Mouse (Mus musculus) R1 (cell line): Measurements from ENCODE around the gene Etv5.
A peak's percentile ranks its signal among the peaks of the same experiment; 100 is the strongest.
"Not testable (repeated sequence)": the region's sequence is repeated elsewhere in the genome, so short reads cannot be mapped to it uniquely, and the experiment has no call there.

ENCODE experiments used
- DNase-seq: peaks from one replicate; pipeline ENCODE4 v3.0.0-alpha.2; 2018; ENCODE audit warnings: low read depth, low spot score

Etv5 gene

GRCm38 (mm10) chr16:22395093-22395844 is 44.2 kb downstream of the Etv5 start:
- DNase-seq: peak; percentile 89

DNA sequence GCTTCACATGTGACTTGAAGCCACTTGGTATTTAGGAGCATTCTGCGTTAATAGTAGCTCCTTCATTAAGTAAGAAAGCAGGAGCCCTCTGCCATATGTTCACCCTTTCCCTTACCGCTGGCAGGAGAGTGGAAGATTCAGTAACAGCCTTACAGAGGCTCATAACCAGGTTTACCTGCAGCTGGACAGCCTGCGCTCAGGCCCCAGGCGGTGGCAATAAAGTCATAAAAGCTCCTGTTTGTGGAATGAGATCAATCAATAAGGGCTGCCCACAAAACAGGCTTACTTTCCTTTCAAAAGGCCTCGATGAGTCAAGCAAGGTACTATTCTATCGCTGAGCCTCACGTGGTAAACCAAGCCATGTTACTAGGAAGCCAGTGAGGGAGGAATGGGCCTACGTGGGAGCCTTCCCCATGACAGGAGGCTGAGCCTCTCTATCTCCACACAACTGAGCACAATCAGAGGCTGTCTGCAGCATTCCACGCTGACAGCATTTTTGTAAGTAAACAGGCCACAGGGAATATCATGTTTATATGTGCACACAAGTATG is 49.1 kb downstream of the Etv5 start:
- no peak for DNase-seq

GRCm38 (mm10) chr16:22389146-22389911 is 50.2 kb downstream of the Etv5 start:
- DNase-seq: peak; percentile 71

DNA sequence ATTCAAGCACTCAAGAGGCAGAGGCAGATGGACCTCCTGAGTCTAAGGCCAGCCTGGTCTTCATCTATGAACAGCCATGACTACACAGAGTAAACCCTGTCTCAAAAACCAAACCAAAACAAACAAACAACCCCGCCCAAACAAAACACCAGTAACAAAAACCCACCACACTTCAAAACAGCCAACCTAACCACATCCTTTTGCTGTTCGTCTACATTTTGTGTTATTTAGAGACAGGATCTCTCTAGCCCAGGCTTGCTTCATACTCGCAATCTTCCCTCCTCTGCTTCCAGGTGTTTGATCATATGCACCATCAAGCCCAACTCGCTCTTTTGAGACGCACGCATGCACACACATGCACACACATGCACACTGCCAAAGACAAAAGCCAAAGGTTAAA is 51.8 kb downstream of the Etv5 start:
- DNase-seq: no peak

- DNase-seq: not testable (repeated sequence)
These were observed 57.5 kb downstream of the Etv5 start for GRCm38 (mm10) chr16:22382018-22382417.

DNA sequence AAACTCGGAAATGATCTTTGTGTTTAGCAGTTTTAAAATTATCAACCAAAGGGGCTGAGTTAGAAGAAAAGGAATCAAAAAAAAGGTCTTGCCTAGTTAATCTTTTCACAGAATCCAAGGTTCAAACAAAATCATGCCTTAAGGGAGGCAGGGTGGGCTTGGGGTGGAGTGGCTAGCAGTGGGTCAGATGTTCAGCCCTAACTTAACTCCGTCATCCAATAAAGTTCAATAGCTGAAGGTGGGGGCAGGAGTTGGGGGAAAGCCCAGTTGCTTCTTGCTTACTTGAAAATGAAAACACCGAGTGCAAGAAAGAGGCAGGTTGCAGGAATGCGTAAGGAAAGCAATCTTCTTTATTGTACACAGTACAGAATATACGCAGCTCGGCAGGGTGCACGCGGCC is 58.5 kb downstream of the Etv5 start:
- DNase-seq: no peak

DNA sequence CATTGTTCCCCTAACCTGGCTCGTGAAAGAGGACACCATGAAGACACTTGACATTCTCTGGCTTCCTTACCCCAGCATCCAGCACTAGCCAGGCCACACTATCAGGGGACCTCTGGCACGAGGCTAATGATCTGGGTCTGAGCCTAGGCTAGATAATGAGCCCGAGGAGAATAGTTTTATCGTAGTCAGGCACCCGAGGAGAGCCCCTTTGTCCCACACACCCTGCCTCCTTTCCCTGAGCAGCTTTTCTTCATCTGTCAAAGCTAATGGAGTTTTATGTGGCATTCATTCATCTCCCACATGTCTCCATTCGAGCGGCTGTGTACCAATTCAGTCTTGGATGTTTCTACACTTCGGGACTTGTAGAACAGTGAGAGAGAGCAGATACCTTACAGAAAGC is 59.5 kb downstream of the Etv5 start:
- DNase-seq: no peak

DNA sequence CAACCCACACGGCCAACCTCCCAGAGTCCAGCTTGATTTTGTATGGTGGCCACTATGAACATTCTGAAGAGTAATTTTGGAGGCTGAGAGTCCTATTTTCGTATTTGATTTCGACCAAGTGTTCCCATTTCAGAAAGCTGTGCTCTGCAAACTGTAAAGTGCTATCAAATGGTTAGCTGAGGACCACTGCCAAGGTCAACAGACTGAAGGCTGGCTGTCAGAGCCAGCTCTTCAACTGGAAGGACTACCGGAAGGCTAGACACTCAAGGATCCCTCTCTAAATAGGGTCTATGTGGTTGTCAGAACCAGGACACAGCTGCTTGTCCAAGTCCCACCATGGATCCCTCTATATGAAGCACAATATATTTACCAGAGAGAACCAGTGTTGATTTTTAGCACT is 60.2 kb downstream of the Etv5 start:
- no peak for DNase-seq

GRCm38 (mm10) chr16:22377714-22378113 is 61.8 kb downstream of the Etv5 start:
- no peak for DNase-seq

- DNase-seq: peak; percentile 49
These were observed 64.6 kb downstream of the Etv5 start for GRCm38 (mm10) chr16:22374898-22375297.

GRCm38 (mm10) chr16:22372701-22373124 is 66.8 kb downstream of the Etv5 start:
- DNase-seq: peak; percentile 52

- DNase-seq: no peak
These were observed 67.3 kb downstream of the Etv5 start for GRCm38 (mm10) chr16:22372225-22372624.

DNA sequence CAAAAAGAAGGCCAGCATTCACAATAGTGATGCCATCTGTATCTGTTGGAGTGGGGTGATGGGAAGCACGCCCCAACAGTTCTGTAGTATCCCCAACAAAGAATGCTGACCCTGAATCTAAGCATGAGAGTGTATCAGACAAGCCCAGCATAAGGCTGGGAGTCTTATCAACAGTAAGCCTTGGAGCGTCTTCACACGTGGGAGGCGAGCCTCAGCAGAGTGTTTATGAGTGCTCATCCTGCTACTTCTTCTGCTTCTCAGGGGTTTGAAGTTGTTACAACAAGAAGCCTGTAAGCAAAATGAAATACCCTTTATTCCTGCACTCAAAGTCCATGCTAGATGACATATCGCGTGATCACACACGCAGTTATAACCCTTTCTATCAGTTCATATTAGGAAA is 72.4 kb downstream of the Etv5 start:
- no peak for DNase-seq

GRCm38 (mm10) chr16:22366040-22366439 is 73.5 kb downstream of the Etv5 start:
- DNase-seq: no peak

DNA sequence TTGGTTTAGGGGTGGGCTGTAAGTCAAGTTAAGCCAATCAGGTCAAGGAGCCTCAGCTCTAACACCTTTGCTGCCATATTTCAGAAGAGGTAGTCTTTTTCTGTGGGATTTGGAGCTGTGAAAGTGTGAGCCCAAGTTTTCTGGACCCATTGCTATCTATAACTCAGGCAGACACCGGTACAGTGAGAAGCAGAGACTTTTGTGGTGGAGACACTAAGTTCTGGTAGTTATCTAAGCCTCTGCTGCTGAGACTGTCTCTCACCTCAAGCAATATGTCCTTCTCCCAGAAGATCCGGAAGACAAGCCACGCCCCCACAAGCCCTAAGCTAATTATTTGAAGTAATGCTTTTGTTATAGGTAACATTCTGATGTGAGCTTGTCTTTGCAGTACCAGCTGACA is 73.9 kb downstream of the Etv5 start:
- no peak for DNase-seq

DNA sequence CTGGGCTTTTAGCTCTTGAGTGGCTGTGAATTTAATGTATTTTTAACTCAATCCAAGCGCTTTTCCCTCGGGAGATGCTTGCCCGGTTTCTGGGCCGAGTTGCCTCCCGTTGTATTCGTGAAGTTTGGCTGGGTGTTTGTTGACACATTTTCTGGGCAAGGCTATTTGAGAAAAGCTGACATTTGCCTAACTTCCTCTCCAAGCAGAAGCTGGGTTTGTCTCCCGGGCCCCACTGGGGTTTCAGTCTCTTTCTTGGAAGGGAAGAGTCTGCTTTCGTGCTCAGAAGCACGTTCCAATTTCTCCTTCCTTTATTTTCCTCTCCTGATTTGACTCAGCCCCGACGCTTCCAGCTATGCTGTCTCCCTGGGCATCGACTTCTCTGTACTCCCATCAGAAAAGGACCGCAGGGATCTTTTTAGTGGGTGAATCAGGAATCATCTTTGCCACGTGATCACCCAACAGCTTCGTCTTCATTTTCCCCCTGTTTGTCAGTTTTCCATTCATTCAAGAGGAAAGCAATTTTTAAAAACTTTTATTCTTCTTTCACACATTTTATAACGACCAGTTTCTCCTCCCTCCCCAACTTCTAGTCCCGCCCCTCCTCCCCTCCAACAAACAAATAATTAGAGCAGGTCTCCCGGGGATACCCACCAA is 80.7 kb downstream of the Etv5 start:
- DNase-seq: no peak

DNA sequence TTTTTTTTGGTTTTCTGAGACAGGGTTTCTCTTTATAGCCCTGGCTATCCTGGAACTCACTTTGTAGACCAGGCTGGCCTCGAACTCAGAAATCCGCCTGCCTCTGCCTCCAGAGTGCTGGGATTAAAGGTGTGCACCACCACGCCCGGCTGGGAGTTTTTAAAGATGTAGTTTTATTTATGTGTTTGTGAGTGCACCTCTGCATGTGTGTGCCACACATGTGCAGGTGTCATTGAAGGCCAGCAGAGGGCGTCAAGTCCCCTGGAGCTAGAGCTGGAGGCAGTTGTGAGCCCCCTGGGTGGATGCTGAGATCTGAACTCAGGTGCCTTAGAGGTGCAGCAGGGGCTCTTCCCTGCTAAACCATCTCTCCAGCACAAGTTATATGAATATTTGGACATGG is 85.3 kb downstream of the Etv5 start:
- peak; percentile 81 for DNase-seq

DNA sequence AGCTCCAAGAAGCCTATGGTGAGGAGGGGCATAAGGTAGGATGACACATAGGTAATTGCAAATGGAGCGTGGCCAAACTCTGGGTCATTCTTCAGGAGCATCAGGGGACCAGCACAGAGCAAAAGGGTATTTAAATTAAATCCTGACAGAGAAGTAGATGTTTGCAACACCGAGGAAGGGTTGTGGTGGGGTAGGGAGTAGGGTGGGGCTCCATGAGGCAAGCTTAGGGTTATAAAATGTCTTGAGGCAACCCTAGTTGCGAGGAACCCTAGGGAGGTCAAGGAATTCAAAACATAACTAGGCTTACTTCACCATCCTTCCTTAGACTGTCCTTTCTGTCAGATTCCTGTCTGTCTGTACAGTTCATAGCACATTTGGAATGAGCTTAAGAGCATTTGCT is 85.9 kb downstream of the Etv5 start:
- no peak for DNase-seq

- DNase-seq: no peak
These were observed 88.3 kb downstream of the Etv5 start for GRCm38 (mm10) chr16:22351194-22351593.

- no peak for DNase-seq
These were observed 89.7 kb downstream of the Etv5 start for GRCm38 (mm10) chr16:22349798-22350197.

DNA sequence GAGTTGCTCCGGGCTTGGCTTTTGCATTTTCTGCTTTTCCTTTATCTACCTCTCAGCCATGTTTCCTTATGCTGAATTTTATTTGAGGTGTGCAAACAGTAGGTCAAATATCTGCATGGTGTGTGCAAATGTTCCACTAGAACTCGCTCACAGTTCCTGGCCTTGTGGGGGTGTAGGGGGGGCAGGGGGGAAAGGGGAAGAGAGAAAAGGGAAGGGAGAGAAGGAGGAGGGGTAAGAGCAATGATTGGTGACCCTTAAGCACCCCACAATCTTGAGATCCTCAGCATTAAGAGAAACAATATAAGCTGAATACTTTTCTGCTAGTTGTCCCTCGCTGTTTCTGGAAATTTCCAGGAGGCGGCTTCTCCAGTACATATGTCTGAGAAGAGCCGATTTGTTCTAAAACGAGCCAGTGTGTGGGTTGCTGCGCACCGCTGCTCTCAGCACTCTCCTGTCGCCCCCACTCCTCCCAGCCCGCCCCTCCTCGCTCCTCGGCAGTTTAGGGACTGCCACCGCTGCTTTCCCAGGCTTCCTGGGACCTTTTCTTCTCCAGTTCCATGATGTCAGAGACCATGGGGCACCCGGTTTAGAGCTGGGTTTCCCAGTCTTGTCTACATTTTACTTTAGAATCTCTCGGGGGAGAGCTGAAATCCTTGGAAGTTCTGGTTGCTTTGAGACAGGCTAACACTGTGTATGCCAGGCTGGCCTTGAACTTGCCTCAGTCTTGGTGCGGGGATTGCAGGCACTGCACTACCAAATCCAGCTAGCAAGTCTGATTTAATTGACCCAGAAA is 90.8 kb downstream of the Etv5 start:
- DNase-seq: no peak
